Mouse (Mus musculus) limb, embryonic 10.5 days (tissue): ENCODE measurements around the gene Masp1. TPM values are rescaled to one million over a fixed set of nuclear protein-coding genes. Genes with fewer than 3 reads are reported as not detected.

Source experiments
- DNase-seq: peaks from one replicate; pipeline ENCODE4 v3.0.0-alpha.2; 2017; ENCODE audit warnings: low spot score
- H3K27ac ChIP-seq: fragments of 300-500 bp; sonication (generic); 2 replicates; pipeline ENCODE4 v1.5.1; 2016; ENCODE audit warnings: mild to moderate bottlenecking
- H3K27me3 ChIP-seq: fragments of 300-500 bp; sonication (generic); 2 replicates; pipeline ENCODE4 v1.6.1; 2016; ENCODE audit warnings: low read depth, mild to moderate bottlenecking; ENCODE audit not compliant: poor library complexity, severe bottlenecking
- H3K36me3 ChIP-seq: fragments of 300-500 bp; sonication (generic); 2 replicates; pipeline ENCODE4 v1.6.1; 2016; ENCODE audit warnings: mild to moderate bottlenecking, moderate library complexity
- H3K4me1 ChIP-seq: fragments of 300-500 bp; sonication (generic); 2 replicates; pipeline ENCODE4 v1.6.1; 2016
- H3K4me3 ChIP-seq: fragments of 300-500 bp; sonication (generic); 2 replicates; pipeline ENCODE4 v1.5.1; 2016; ENCODE audit warnings: mild to moderate bottlenecking, moderate library complexity
- H3K9me3 ChIP-seq: fragments of 300-500 bp; sonication (generic); replicated peaks from 2 replicates; pipeline ENCODE4 v1.6.1; 2016; ENCODE audit warnings: mild to moderate bottlenecking
- WGBS: fragments of 180-500 bp; shearing (Covaris S2); methylation state at CpG from one replicate; pipeline ENCODE4 v1.1.7; 2016; 5-methylcytosine and 5-hydroxymethylcytosine counted together
- polyA plus RNA-seq: library from polyadenylated mRNA; unstranded; fragments of >200 nt; fragmentation: Nextera tagmentation; extraction: Ambion mirVana; gene quantifications from 2 replicates; pipeline ENCODE4 v1.2.1, GENCODE M21; 2016

The Masp1 gene
- 3.7 and 3.8 TPM in 2 replicates for polyA plus RNA-seq

- DNase-seq: peak; percentile 53
- peaks cover 47% of the 10 kb centered on the region for H3K4me1 ChIP-seq
- peak within 1 kb of the TSS; percentile 79 for H3K27ac ChIP-seq
- H3K36me3 ChIP-seq: no peaks in the 10 kb centered on the region
- H3K4me3 ChIP-seq: peak within 1 kb of the TSS; percentile 49
- 0% methylated on average over 12 of the region's 12 CpGs for WGBS
- no peaks in the 10 kb centered on the region for H3K9me3 ChIP-seq
- 0 out of 2 replicates have a peak, but pooled peaks cover 4% of the 10 kb centered on the region for H3K27me3 ChIP-seq
Measured at GRCm38 (mm10) chr16:23520235-23520871, at the start of gene Masp1, which contains the start of gene Rtp4. Masp1 (minus strand) TSS chr16:23520815. Rtp4 (plus strand) TSS chr16:23520291.

GRCm38 (mm10) chr16:23568369-23568958 lies 47.8 kb upstream of the Masp1 start:
- 8% methylated on average over 4 of the region's 4 CpGs for WGBS
- H3K9me3 ChIP-seq: no peaks in the 10 kb centered on the region
- H3K27ac ChIP-seq: no peak overlapping the region
- H3K4me3 ChIP-seq: no peak overlapping the region
- peaks cover 12% of the 10 kb centered on the region for H3K4me1 ChIP-seq
- no peaks in the 10 kb centered on the region for H3K27me3 ChIP-seq
- DNase-seq: no peak
- H3K36me3 ChIP-seq: no peaks in the 10 kb centered on the region

- H3K36me3 ChIP-seq: no peaks in the 10 kb centered on the region
- H3K4me3 ChIP-seq: no peak overlapping the region
- DNase-seq: no peak
- H3K27ac ChIP-seq: no peak overlapping the region
- no peaks in the 10 kb centered on the region for H3K27me3 ChIP-seq
- H3K9me3 ChIP-seq: no peaks in the 10 kb centered on the region
- H3K4me1 ChIP-seq: peaks cover 5% of the 10 kb centered on the region; the same call in 1 of the 2 replicates
- 100% methylated on average over 2 of the region's 2 CpGs for WGBS
Measured at GRCm38 (mm10) chr16:23557669-23558068, 37.1 kb upstream of the Masp1 start.

DNA sequence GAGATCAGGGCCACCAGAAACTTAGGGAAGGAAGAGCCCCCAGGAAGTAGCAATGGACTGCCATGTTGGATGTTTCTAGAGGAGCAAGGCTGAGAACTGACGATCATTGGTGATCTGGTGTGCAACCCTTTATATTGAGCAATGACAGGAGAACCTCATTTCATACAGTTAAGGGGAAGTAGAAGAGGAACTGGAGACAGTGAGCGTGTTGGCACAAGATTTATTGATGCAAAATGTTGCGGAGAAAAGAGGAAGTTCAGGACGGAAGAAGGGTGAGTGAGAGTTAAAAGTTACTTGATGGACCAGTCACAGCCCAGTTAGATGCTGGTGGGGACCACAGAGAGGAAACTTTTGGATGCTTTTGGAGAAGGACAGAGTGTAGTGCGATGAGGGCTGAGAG lies 36.6 kb upstream of the Masp1 start:
- H3K27me3 ChIP-seq: no peaks in the 10 kb centered on the region
- H3K4me3 ChIP-seq: no peak overlapping the region
- DNase-seq: no peak
- H3K27ac ChIP-seq: no peak overlapping the region
- WGBS: 93% methylated on average over 5 of the region's 5 CpGs
- H3K36me3 ChIP-seq: no peaks in the 10 kb centered on the region
- H3K9me3 ChIP-seq: no peaks in the 10 kb centered on the region
- no peaks in the 10 kb centered on the region for H3K4me1 ChIP-seq

DNA sequence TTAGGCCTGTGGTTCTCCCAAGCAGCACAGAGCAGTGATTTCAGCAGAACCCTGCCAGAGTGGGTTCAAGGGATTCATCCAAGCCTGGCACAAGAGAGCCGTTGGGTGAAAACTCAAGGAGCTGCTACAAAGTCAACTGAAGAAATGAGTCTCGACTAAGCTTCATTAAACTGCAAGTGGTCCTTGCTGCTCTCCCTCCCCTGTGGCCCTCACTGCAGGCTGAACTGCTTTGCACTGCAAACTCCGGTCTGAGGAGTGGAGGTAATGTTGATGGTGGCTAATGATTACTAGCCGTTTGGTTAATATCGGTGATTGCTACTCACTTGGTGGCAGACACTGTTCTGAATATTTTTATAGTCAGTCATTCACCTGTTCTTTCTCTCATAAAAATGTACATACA lies 34.1 kb upstream of the Masp1 start:
- Histone ChIP-seq H3K36me3 (no peaks in the 10 kb centered on the region), H3K27ac (no peak overlapping the region), H3K27me3 (no peaks in the 10 kb centered on the region), H3K4me1 (no peaks in the 10 kb centered on the region), H3K9me3 (no peaks in the 10 kb centered on the region), H3K4me3 (no peak overlapping the region)
- no peak for DNase-seq
- 86% methylated on average over 5 of the region's 5 CpGs for WGBS

DNA sequence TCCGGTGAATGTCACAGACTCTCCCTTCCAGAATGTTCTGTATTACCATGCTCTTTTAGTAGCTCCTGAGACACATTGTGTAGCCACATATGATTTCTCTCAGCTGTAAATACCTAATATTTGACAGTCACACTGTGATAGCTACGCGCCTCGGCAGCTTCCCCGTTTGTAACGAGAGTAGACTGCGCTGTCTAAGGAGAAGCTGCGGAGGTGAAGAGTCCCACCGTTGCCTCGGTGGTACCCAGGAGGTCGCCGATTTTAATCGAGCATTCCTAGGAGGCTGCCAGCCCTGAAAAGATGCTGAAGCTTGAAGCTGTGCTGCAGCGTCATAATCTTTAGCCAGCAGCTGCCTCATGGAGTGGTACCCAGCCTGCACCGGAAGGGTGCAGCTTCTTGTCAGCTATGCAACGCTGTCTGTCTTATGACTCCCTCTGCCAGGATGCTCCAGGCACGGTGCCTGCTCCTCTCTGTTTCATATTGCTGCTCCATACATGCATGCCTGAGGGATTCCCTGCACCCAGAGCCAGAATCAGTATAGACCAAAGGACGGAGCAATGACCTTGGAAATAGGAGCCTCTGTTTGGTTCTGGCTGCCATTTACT lies 30.5 kb upstream of the Masp1 start:
- no peaks in the 10 kb centered on the region for H3K36me3 ChIP-seq
- H3K27me3 ChIP-seq: no peaks in the 10 kb centered on the region
- no peak for DNase-seq
- no peak overlapping the region for H3K27ac ChIP-seq
- WGBS: 91% methylated on average over 18 of the region's 18 CpGs
- no peak overlapping the region for H3K4me3 ChIP-seq
- H3K4me1 ChIP-seq: no peaks in the 10 kb centered on the region
- H3K9me3 ChIP-seq: no peaks in the 10 kb centered on the region

- peak; percentile 47 for DNase-seq
- no peak overlapping the region for H3K27ac ChIP-seq
- 52% methylated on average over 8 of the region's 8 CpGs for WGBS
- no peaks in the 10 kb centered on the region for H3K4me1 ChIP-seq
- no peaks in the 10 kb centered on the region for H3K27me3 ChIP-seq
- no peaks in the 10 kb centered on the region for H3K9me3 ChIP-seq
- no peaks in the 10 kb centered on the region for H3K36me3 ChIP-seq
- H3K4me3 ChIP-seq: no peak overlapping the region
Measured at GRCm38 (mm10) chr16:23550346-23550980, 29.8 kb upstream of the Masp1 start.

DNA sequence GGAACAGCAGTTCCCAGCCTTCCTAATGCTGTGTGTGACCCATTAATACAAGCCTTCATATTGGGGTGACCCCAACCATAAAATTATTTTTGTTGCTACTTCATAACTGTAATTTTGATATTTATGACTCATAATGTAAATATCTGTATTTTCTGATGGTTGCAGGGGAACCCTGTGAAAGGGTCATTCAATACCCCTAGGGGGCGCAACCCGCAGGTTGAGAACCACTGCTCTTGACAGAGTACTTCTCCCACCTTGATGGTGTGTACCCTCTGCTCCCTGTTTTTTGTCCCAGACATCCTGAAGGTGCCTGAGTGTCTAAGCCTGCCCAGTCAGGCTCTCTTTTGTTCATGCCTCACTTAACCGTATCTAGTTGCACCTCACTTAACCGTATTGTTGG lies 27.2 kb upstream of the Masp1 start:
- H3K27me3 ChIP-seq: no peaks in the 10 kb centered on the region
- 86% methylated on average over 4 of the region's 4 CpGs for WGBS
- no peak overlapping the region for H3K27ac ChIP-seq
- DNase-seq: no peak
- H3K36me3 ChIP-seq: no peaks in the 10 kb centered on the region
- no peak overlapping the region for H3K4me3 ChIP-seq
- no peaks in the 10 kb centered on the region for H3K9me3 ChIP-seq
- peaks cover 4% of the 10 kb centered on the region; the same call in 1 of the 2 replicates for H3K4me1 ChIP-seq

DNA sequence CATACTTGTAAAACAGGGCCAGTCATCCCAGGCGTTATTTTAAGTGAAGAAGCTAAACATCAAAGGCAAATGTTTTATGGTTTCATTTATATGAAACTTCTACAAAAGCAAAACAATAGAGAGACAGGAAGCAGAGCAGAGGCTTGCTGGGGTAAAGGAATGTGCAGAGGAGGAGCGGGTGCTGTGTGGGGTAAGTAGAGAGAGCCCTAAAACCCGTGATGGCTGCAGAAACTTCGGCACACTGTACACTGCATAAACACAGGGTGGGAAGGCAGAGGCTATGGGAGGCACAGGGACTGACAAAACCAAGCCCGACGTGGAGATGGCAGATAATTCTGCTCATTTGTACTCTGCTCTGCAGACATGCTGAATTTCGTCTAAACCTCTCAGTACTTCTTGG lies 23.7 kb upstream of the Masp1 start:
- WGBS: 70% methylated on average over 7 of the region's 7 CpGs
- DNase-seq: peak; percentile 15
- H3K36me3 ChIP-seq: no peaks in the 10 kb centered on the region

GRCm38 (mm10) chr16:23542866-23543265 lies 22.3 kb upstream of the Masp1 start:
- H3K4me1 ChIP-seq: peaks cover 9% of the 10 kb centered on the region; the same call in 1 of the 2 replicates
- no peaks in the 10 kb centered on the region for H3K27me3 ChIP-seq
- no peaks in the 10 kb centered on the region for H3K9me3 ChIP-seq
- peak; percentile 24 for DNase-seq
- H3K36me3 ChIP-seq: no peaks in the 10 kb centered on the region
- no peak overlapping the region for H3K4me3 ChIP-seq
- WGBS: 88% methylated on average over 4 of the region's 4 CpGs
- H3K27ac ChIP-seq: no peak overlapping the region

More for the DNA sequence above, 23.7 kb upstream of the Masp1 start:
- Histone ChIP-seq H3K4me1 (peaks cover 9% of the 10 kb centered on the region; the same call in 1 of the 2 replicates), H3K27me3 (no peaks in the 10 kb centered on the region), H3K9me3 (no peaks in the 10 kb centered on the region), H3K4me3 (no peak overlapping the region), H3K27ac (no peak overlapping the region)

DNA sequence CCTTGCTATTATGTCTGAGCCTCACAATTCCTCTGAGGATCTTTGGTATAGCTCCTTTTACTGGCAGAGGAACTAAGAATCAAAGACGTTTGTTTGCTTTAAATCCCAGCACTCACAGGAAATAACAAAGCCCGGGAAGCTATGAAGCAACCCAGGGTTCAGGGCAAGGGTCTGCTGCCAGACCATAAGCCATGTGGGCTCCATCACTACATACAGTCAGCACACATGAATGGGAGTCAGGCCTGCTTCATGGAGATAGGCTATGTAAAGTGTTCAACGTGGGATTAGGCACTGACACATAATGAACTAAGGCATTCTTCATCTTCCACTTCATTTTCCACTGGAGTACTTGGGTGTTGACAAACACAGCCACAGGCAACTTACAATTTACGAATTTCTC lies 20.4 kb upstream of the Masp1 start:
- Histone ChIP-seq H3K27ac (no peak overlapping the region), H3K4me1 (peaks cover 9% of the 10 kb centered on the region; the same call in 1 of the 2 replicates)
- WGBS: 70% methylated on average over 4 of the region's 4 CpGs

GRCm38 (mm10) chr16:23533707-23534106 lies 13.1 kb upstream of the Masp1 start:
- Histone ChIP-seq H3K9me3 (no peaks in the 10 kb centered on the region), H3K4me3 (no peak overlapping the region), H3K27me3 (no peaks in the 10 kb centered on the region), H3K27ac (no peak overlapping the region), H3K4me1 (no peaks in the 10 kb centered on the region), H3K36me3 (no peaks in the 10 kb centered on the region)
- no peak for DNase-seq
- WGBS: 76% methylated on average over 3 of the region's 3 CpGs

More for the DNA sequence above, 20.4 kb upstream of the Masp1 start:
- Histone ChIP-seq H3K36me3 (no peaks in the 10 kb centered on the region), H3K4me3 (no peak overlapping the region), H3K9me3 (no peaks in the 10 kb centered on the region), H3K27me3 (no peaks in the 10 kb centered on the region)
- peak; percentile 16 for DNase-seq

DNA sequence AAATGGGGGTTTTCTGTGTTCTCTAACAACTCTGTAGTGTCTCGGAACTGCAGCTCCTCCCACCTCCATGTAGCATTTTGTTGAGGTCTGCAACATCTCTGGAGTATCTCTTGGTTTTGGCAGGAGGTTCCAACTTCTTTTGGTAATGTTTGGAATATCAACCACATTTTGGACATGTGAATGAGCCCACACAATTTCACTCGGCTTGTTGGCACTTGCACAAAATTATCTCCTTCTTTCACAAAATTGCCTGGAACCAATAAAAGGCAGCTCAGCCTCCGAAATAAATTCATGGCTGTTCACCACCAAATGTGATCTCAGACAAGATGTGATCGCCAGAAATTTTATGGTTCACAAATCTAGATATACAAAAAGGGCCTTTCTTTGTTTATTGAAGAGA lies 8.6 kb upstream of the Masp1 start:
- H3K9me3 ChIP-seq: no peaks in the 10 kb centered on the region
- H3K4me1 ChIP-seq: no peaks in the 10 kb centered on the region
- 89% methylated on average over 4 of the region's 4 CpGs for WGBS
- no peak for DNase-seq
- H3K27me3 ChIP-seq: no peaks in the 10 kb centered on the region
- H3K27ac ChIP-seq: no peak overlapping the region
- no peak overlapping the region for H3K4me3 ChIP-seq
- no peaks in the 10 kb centered on the region for H3K36me3 ChIP-seq
